Mouse (Mus musculus): Measurements from ENCODE around the gene Thbs4.

Thbs4 gene

DNA sequence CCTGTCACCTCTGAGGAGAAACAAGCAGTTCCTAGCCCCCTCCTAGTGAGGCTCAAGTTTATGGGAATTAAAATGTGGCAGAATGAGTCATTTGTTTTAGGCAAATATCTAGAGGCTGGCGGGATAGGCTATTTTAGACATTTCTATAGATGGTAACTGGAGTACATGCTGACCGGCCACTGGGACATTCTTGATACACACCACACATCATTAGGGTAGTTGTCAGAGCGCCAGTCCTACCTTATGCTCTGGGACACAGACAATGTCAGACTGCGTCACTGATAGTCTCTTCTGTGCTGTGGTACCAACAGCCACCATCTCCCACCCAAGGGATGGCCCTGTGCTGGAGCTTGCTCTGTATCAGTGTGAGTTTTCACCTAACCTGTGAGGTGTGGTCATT is 35.5 kb downstream of the Thbs4 start:
- DNase-seq = no peak

GRCm38 (mm10) chr13:92757972-92758585 is 36.5 kb downstream of the Thbs4 start:
- DNase-seq = no peak

- no peak for DNase-seq
These were observed 39.6 kb downstream of the Thbs4 start for GRCm38 (mm10) chr13:92755036-92755435.

- no peak for DNase-seq
These were observed 40.9 kb downstream of the Thbs4 start for GRCm38 (mm10) chr13:92753676-92754075.

GRCm38 (mm10) chr13:92751726-92752565 is 42.7 kb downstream of the Thbs4 start:
- peak; percentile 90 for DNase-seq

DNA sequence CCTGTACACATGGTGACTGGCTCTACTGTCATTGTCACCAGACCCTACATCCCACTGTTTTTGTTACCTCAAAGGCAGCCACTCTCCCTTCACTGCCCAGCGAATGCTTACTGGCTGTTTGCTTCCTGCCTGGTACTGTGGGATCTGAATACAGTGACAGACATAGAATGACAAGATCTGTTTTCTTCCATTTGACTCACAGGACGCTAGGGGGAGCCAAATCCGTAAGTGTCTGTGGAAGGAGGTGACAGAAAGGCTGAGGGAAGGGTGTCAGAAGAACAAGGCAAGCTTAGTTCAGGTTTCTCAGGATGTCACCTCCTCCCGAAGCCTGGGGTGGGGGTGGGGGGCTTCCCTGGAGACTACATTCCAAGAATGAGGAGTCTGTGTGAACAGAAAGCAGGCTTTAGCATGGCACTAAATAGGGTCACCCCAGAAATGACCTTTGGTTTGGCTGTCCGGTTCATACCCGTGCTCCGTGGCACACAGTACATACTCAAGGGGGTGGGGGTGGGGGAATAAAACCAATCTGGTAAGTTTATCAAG is 43.6 kb downstream of the Thbs4 start:
- peak; percentile 70 for DNase-seq

- DNase-seq = no peak
These were observed 51.3 kb downstream of the Thbs4 start for GRCm38 (mm10) chr13:92743337-92743736.

GRCm38 (mm10) chr13:92742886-92743285 is 51.7 kb downstream of the Thbs4 start:
- no peak for DNase-seq

GRCm38 (mm10) chr13:92740671-92741270 is 53.8 kb downstream of the Thbs4 start:
- DNase-seq = no peak

- no peak for DNase-seq
These were observed 54.8 kb downstream of the Thbs4 start for GRCm38 (mm10) chr13:92739858-92740257.

DNA sequence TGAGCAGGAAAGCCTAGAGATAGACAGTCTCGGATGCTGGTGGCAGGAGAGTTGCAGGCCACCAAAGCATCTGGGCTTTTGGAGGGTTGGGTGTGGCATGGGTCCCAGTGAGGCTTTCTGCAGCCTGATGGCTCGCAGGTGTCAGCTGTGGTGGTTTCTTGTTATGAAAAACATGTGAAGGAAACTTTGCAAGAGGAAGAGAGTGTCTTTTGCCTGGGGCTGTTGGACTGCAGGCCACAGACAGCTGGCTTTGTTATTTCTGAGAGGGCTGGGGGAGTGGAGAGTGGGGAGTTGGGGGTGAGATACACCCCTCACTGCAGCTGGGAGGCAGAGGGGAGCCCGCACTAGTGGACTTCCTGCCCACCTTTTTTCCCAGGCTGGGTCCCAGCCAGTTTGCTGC is 55.8 kb downstream of the Thbs4 start:
- DNase-seq = no peak

DNA sequence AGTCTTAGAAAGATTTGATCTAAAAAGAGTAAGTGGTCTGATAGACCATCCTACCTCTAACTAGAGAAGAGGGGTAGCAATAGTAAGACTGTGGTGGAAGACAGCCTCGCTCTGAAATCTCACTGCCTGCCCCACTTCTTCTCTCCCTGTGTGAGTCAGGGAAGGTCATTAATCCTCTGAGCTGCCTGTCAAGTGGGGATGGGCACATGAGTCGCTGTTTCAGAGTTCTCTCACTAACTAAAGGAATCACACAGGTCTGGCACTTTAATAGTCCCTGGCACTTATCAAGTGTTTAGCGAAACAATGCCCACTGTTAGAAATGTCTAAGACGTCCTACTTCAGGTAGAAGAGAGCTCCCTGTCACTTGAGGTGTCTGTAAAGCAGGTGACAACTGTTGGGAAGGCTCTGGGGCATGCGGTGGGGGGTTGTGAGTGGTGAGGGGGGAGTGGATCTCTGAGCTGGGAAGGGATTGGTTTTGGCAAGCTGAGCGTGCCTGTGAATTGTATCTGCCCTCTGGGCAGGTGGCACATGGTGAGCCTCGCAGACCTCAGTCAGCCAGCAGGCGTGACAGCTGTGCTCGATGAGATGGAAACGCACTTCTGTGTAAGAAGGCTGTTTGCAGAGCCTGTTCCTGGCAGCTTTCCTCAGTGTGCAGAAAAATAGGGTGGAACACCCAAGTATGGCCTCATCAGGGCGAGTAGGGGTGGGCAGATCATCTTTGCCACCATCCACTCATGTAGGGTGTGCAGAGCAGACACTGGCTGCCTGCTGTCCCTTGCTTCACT is 57.9 kb downstream of the Thbs4 start:
- DNase-seq = no peak

GRCm38 (mm10) chr13:92735693-92736092 is 58.9 kb downstream of the Thbs4 start:
- DNase-seq = no peak

DNA sequence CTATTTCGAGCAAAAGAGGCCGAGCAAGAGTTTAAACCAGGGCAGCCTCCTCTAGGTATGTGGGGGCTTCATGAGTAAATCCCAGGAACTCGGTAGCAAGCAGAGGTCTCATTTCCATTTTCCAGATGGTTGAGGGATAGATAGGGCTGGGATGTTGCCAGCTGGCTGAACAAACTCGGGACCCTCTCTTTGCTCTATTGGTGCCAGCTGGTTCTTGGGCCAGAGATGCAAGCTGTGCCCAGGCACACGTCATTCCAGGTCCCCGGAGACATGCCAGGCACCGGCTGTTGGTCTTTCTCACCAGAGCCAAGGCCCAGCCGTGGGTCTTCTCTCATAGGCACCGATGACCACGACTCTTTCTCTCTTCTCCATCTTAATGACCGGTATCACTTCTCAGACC is 60.9 kb downstream of the Thbs4 start:
- DNase-seq = no peak

DNA sequence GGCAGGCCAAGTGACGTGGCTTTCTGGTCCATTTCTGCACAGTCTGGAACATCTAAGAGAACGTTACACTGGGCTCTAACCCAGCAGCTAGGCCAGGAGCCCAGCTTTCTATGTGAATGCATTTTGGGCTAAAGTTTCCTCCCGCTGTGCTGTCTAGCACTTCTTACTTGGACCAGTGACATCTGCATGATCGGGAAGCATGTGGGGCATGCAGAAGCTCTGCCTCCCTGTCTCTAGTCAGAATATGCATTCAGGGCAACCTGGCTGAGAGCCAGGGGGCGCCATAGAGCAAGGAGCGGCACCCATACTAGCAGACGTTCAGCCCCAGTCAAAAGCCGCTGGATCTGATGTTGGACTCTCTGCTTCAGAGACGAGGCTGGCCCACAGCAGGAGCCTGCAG is 61.4 kb downstream of the Thbs4 start:
- DNase-seq = no peak

GRCm38 (mm10) chr13:92732836-92733235 is 61.8 kb downstream of the Thbs4 start:
- no peak for DNase-seq

DNA sequence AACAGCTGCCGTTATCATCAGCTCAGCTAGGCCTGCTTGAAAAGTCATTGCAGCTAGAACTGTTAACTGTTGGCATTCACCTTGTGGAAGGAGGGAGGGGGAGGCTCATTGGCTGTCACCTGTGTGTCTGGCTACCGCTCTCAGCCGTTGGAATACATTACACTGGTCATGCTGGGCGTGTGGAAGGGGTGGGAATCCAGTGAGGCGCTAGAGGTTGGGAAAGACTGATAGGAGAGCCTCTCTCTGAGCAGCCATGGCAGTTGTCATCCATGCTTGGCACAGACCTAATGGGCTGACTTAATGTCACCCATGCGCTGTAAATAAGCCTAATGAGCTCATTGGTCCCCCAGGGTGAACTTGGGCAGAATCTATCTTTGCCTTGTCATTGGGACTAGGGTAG is 62.8 kb downstream of the Thbs4 start:
- no peak for DNase-seq

GRCm38 (mm10) chr13:92729811-92730210 is 64.8 kb downstream of the Thbs4 start:
- DNase-seq = peak; percentile 34

- DNase-seq = no peak
These were observed 72.2 kb downstream of the Thbs4 start for GRCm38 (mm10) chr13:92722389-92722788.

DNA sequence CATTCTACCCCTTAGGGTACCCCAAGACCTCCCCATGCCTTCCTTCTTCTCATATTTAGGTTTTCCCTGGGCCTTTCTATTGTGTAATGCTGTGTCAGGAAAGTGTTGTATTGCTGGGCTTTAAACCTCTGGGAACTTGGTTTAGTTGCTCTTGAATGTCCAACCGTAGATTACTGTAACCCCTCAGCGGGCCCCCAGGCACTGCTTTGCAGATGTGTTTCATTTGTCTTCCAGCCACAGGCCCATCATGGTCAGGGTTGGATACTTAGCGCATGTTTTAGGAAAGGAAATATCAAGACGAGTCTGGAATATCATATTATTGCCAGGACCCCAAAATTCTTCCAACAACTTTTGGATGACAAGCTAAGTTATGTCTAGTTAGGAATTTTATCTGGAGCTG is 73.6 kb downstream of the Thbs4 start:
- no peak for DNase-seq

GRCm38 (mm10) chr13:92717851-92718665 is 76.6 kb downstream of the Thbs4 start:
- DNase-seq = no peak

DNA sequence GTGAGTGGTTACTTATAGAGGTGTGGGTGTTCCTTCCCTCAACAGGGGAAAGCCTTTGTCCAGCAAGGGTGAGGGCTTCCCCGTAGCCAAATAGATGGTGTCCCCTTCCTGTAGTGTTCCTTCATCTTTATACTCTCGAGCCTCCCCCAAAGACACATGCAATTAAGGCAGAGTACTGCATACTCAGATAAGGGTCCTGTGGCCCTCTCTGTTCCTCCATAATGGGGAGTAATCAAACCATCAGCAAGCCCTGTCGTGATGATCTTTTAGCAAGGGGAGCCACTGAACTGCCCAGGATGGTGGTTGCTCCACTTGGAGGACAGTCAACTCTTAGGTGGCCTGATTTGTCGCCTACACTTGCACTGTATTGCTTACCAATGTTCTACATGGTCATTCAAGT is 82.0 kb downstream of the Thbs4 start:
- DNase-seq = no peak
